Mouse (Mus musculus): Measurements from ENCODE around the gene Mical3. TPM values are rescaled to one million over a fixed set of nuclear protein-coding genes. Genes with fewer than 3 reads are reported as not detected.

Gene Mical3
- polyA plus RNA-seq, 1 experiment from 2014 or later = 11.5 TPM

GRCm38 (mm10) chr6:121142298-121142697 is 11.5 kb upstream of the Mical3 start:
- 76% methylated on average over 7 of the region's 7 CpGs for WGBS
- Histone ChIP-seq H3K4me2 (ENCODE audit: low read depth, low read length) (no peak overlapping the region), H3K27ac (ENCODE audit: low read length) (no peak overlapping the region), H3K9me3 (replicated peaks; ENCODE audit: control insufficient read depth, low read length) (no peaks in the 10 kb centered on the region), H3K9ac (ENCODE audit: low read length) (no peak overlapping the region), H3K36me3 (ENCODE audit: control insufficient read depth, insufficient read depth, low read length) (no peaks in the 10 kb centered on the region), H3K4me1 (ENCODE audit: control insufficient read depth, insufficient read depth, low read length) (peaks cover 16% of the 10 kb centered on the region), H3K27me3 (ENCODE audit: control insufficient read depth, insufficient read depth, low read length) (no peaks in the 10 kb centered on the region), H3K4me3 (replicated peaks; ENCODE audit: low read length) (no peak overlapping the region)
- no peak for ATAC-seq (ENCODE audit: insufficient read depth, low FRiP score)

DNA sequence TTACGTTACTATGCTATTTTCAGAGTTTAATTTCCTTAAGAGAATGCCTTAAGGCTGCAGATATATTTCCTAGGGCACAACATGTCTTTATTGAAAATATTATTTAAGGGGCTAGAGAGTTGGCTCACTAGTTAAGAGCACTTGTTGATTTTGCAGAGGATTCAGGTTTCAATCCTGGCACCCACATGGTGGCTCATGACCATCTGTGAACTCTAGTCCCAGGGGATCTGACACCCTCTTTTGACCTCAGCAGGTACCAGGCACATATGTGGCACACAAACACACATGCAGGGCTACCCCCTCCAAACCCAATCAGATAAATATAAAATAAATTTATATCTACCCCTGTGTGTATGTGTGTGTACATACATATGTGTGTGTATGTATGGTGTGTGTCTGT is 8.5 kb upstream of the Mical3 start:
- no peaks in the 10 kb centered on the region for H3K36me3 ChIP-seq (ENCODE audit: control insufficient read depth, insufficient read depth, low read length)
- 91% methylated on average over 1 of the region's 1 CpGs for WGBS
- H3K9ac ChIP-seq (ENCODE audit: low read length) = no peak overlapping the region
- no peaks in the 10 kb centered on the region for H3K9me3 ChIP-seq (replicated peaks; ENCODE audit: control insufficient read depth, low read length)
- no peaks in the 10 kb centered on the region for H3K27me3 ChIP-seq (ENCODE audit: control insufficient read depth, insufficient read depth, low read length)
- H3K4me1 ChIP-seq (ENCODE audit: control insufficient read depth, insufficient read depth, low read length) = peaks cover 10% of the 10 kb centered on the region
- no peak overlapping the region for H3K4me3 ChIP-seq (replicated peaks; ENCODE audit: low read length)
- no peak overlapping the region for H3K4me2 ChIP-seq (ENCODE audit: low read depth, low read length)
- no peak for ATAC-seq (ENCODE audit: insufficient read depth, low FRiP score)
- no peak overlapping the region for H3K27ac ChIP-seq (ENCODE audit: low read length)

GRCm38 (mm10) chr6:121138338-121139040 is 7.7 kb upstream of the Mical3 start:
- ATAC-seq (ENCODE audit: insufficient read depth, low FRiP score) = peak; percentile 75
- no peak overlapping the region for H3K4me3 ChIP-seq (replicated peaks; ENCODE audit: low read length)
- peaks cover 3% of the 10 kb centered on the region; the same call in 1 of the 2 replicates for H3K4me1 ChIP-seq (ENCODE audit: control insufficient read depth, insufficient read depth, low read length)
- H3K9me3 ChIP-seq (replicated peaks; ENCODE audit: control insufficient read depth, low read length) = no peaks in the 10 kb centered on the region
- no peak overlapping the region for H3K4me2 ChIP-seq (ENCODE audit: low read depth, low read length)
- H3K9ac ChIP-seq (ENCODE audit: low read length) = no peak overlapping the region
- H3K36me3 ChIP-seq (ENCODE audit: control insufficient read depth, insufficient read depth, low read length) = no peaks in the 10 kb centered on the region
- no peaks in the 10 kb centered on the region for H3K27me3 ChIP-seq (ENCODE audit: control insufficient read depth, insufficient read depth, low read length)
- H3K27ac ChIP-seq (ENCODE audit: low read length) = peak overlapping the region; percentile 36; the same call in 1 of the 2 replicates
- 52% methylated on average over 12 of the region's 12 CpGs for WGBS

DNA sequence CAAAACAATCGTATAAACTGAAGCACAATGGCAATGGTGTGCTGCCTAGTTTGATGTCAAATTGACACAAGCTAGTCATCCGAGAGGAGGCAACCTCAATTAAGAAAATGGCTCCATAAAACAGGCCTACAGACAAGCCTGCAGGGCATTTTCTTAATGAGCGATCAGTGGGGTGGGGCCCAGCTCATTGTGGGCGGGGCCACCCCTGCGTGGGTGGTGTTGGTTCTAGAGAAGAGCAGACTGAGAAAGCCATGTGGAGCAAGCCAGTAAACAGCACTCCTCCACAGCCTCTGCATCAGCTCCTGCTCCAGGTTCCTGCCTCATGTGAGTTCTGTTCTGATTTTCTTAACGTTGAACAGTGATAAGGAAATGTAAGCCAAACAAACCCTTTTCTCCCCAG is 6.4 kb upstream of the Mical3 start:
- Histone ChIP-seq H3K9ac (ENCODE audit: low read length) (no peak overlapping the region), H3K27me3 (ENCODE audit: control insufficient read depth, insufficient read depth, low read length) (0 out of 2 replicates have a peak, but pooled peaks cover 4% of the 10 kb centered on the region), H3K9me3 (replicated peaks; ENCODE audit: control insufficient read depth, low read length) (no peaks in the 10 kb centered on the region), H3K4me3 (replicated peaks; ENCODE audit: low read length) (no peak overlapping the region), H3K4me2 (ENCODE audit: low read depth, low read length) (no peak overlapping the region), H3K27ac (ENCODE audit: low read length) (no peak overlapping the region), H3K36me3 (ENCODE audit: control insufficient read depth, insufficient read depth, low read length) (no peaks in the 10 kb centered on the region), H3K4me1 (ENCODE audit: control insufficient read depth, insufficient read depth, low read length) (peaks cover 3% of the 10 kb centered on the region; the same call in 1 of the 2 replicates)
- ATAC-seq (ENCODE audit: insufficient read depth, low FRiP score) = no peak
- WGBS = 57% methylated on average over 6 of the region's 6 CpGs

- Histone ChIP-seq H3K9me3 (replicated peaks; ENCODE audit: control insufficient read depth, low read length) (no peaks in the 10 kb centered on the region), H3K9ac (ENCODE audit: low read length) (no peak overlapping the region), H3K4me2 (ENCODE audit: low read depth, low read length) (no peak overlapping the region), H3K4me3 (replicated peaks; ENCODE audit: low read length) (no peak overlapping the region), H3K4me1 (ENCODE audit: control insufficient read depth, insufficient read depth, low read length) (peaks cover 8% of the 10 kb centered on the region; the same call in 1 of the 2 replicates), H3K27ac (ENCODE audit: low read length) (no peak overlapping the region), H3K27me3 (ENCODE audit: control insufficient read depth, insufficient read depth, low read length) (0 out of 2 replicates have a peak, but pooled peaks cover 6% of the 10 kb centered on the region), H3K36me3 (ENCODE audit: control insufficient read depth, insufficient read depth, low read length) (no peaks in the 10 kb centered on the region)
- WGBS = 58% methylated on average over 5 of the region's 5 CpGs
- no peak for ATAC-seq (ENCODE audit: insufficient read depth, low FRiP score)
Measured at GRCm38 (mm10) chr6:121134884-121135283, 4.1 kb upstream of the Mical3 start.

GRCm38 (mm10) chr6:121134249-121134648 is 3.5 kb upstream of the Mical3 start:
- 57% methylated on average over 3 of the region's 3 CpGs for WGBS

DNA sequence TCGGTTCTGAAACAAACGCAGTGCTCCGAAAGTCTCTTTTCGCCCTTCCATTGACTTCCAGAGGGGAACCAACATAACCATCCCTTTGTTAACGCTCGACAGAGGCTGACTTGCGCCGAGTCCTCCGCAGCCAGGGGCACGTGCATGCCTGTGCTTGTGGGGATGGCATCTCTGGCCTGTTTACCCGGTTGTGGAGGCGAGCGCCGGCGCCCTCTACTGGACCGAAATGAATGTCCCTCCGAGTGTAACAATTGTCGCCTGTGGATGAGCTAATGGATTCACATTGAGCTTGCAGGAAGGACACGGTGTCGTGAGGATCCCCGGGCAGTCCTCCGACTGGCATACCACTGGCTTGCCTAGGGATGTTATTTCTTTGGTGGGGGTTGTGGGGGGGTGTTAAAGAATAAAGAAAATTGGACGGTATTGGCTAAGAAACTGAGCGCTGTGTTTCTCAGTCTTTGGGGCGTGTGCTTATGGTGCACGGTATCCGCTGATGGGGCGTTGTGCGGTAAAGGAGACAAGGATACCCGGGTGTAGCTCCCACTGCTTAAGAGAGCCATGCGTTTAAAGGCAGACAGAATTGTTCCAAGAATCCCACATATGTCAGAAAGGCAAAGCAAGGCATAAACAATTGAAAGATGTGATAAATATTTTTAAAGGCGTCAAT is 627 bp downstream of the Mical3 start:
- 1% methylated on average over 32 of the region's 32 CpGs for WGBS
- Histone ChIP-seq H3K4me3 (replicated peaks; ENCODE audit: low read length) (peak overlapping the region; percentile 49), H3K27me3 (ENCODE audit: control insufficient read depth, insufficient read depth, low read length) (0 out of 2 replicates have a peak, but pooled peaks cover 6% of the 10 kb centered on the region)

More at GRCm38 (mm10) chr6:121134249-121134648, 3.5 kb upstream of the Mical3 start:
- Histone ChIP-seq H3K27me3 (ENCODE audit: control insufficient read depth, insufficient read depth, low read length) (0 out of 2 replicates have a peak, but pooled peaks cover 6% of the 10 kb centered on the region), H3K27ac (ENCODE audit: low read length) (no peak overlapping the region), H3K4me2 (ENCODE audit: low read depth, low read length) (no peak overlapping the region), H3K9me3 (replicated peaks; ENCODE audit: control insufficient read depth, low read length) (no peaks in the 10 kb centered on the region), H3K36me3 (ENCODE audit: control insufficient read depth, insufficient read depth, low read length) (no peaks in the 10 kb centered on the region), H3K4me3 (replicated peaks; ENCODE audit: low read length) (no peak overlapping the region), H3K4me1 (ENCODE audit: control insufficient read depth, insufficient read depth, low read length) (peaks cover 8% of the 10 kb centered on the region; the same call in 1 of the 2 replicates), H3K9ac (ENCODE audit: low read length) (no peak overlapping the region)
- no peak for ATAC-seq (ENCODE audit: insufficient read depth, low FRiP score)

DNA sequence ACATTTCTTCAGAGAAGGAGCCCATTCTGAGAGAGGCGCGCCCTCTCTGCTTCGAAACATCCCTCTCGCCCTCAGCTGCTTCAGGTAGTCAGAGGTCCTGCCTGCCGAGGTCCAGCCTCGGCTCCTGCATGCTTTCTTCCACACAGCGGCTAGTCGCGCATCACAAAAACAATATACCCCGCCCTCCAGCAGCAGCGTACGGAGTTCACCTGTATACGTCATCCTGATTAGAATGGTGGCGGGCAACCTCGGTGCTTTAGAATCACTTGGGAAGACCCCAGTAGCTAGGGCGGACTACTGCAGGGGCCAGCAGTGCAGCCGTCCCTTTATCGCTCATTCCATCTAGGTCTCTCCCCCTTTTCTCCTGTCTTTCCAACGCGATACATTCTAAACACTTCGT is 1.3 kb downstream of the Mical3 start:
- Histone ChIP-seq H3K9ac (ENCODE audit: low read length) (peak overlapping the region; percentile 66), H3K9me3 (replicated peaks; ENCODE audit: control insufficient read depth, low read length) (no peaks in the 10 kb centered on the region), H3K4me3 (replicated peaks; ENCODE audit: low read length) (peak overlapping the region; percentile 49), H3K27me3 (ENCODE audit: control insufficient read depth, insufficient read depth, low read length) (0 out of 2 replicates have a peak, but pooled peaks cover 6% of the 10 kb centered on the region), H3K36me3 (ENCODE audit: control insufficient read depth, insufficient read depth, low read length) (no peaks in the 10 kb centered on the region), H3K4me2 (ENCODE audit: low read depth, low read length) (peak overlapping the region; percentile 85), H3K4me1 (ENCODE audit: control insufficient read depth, insufficient read depth, low read length) (peaks cover 5% of the 10 kb centered on the region; the same call in 1 of the 2 replicates), H3K27ac (ENCODE audit: low read length) (no peak overlapping the region)
- peak; percentile 39; the same call in 1 of the 2 replicates for ATAC-seq (ENCODE audit: insufficient read depth, low FRiP score)
- WGBS = 15% methylated on average over 21 of the region's 21 CpGs

More for the DNA sequence above, 627 bp downstream of the Mical3 start:
- Histone ChIP-seq H3K9ac (ENCODE audit: low read length) (peak overlapping the region; percentile 66), H3K27ac (ENCODE audit: low read length) (no peak overlapping the region), H3K9me3 (replicated peaks; ENCODE audit: control insufficient read depth, low read length) (no peaks in the 10 kb centered on the region), H3K4me1 (ENCODE audit: control insufficient read depth, insufficient read depth, low read length) (peaks cover 5% of the 10 kb centered on the region; the same call in 1 of the 2 replicates), H3K4me2 (ENCODE audit: low read depth, low read length) (peak overlapping the region; percentile 85), H3K36me3 (ENCODE audit: control insufficient read depth, insufficient read depth, low read length) (no peaks in the 10 kb centered on the region)
- peak; percentile 90 for ATAC-seq (ENCODE audit: insufficient read depth, low FRiP score)

- no peak overlapping the region for H3K27ac ChIP-seq (ENCODE audit: low read length)
- H3K4me3 ChIP-seq (replicated peaks; ENCODE audit: low read length) = no peak overlapping the region
- no peak overlapping the region for H3K9ac ChIP-seq (ENCODE audit: low read length)
- ATAC-seq (ENCODE audit: insufficient read depth, low FRiP score) = no peak
- 0 out of 2 replicates have a peak, but pooled peaks cover 6% of the 10 kb centered on the region for H3K27me3 ChIP-seq (ENCODE audit: control insufficient read depth, insufficient read depth, low read length)
- 93% methylated on average over 5 of the region's 5 CpGs for WGBS
- H3K4me1 ChIP-seq (ENCODE audit: control insufficient read depth, insufficient read depth, low read length) = peaks cover 5% of the 10 kb centered on the region; the same call in 1 of the 2 replicates
- no peaks in the 10 kb centered on the region for H3K36me3 ChIP-seq (ENCODE audit: control insufficient read depth, insufficient read depth, low read length)
- H3K9me3 ChIP-seq (replicated peaks; ENCODE audit: control insufficient read depth, low read length) = no peaks in the 10 kb centered on the region
- H3K4me2 ChIP-seq (ENCODE audit: low read depth, low read length) = no peak overlapping the region
Measured at GRCm38 (mm10) chr6:121128736-121129135, 2.1 kb downstream of the Mical3 start.
